Mouse (Mus musculus) myocyte (in vitro differentiated cells): ENCODE measurements around the gene Mrps34. TPM values are rescaled to one million over a fixed set of nuclear protein-coding genes. Genes with fewer than 3 reads are reported as not detected.

Source experiments
- H3K27me3 ChIP-seq: one replicate; pipeline ENCODE4 v1.6.1; 2011; ENCODE audit not compliant: control insufficient read depth, insufficient read depth, insufficient read length
- H3K36me3 ChIP-seq: one replicate; pipeline ENCODE4 v1.6.1; 2011; ENCODE audit not compliant: control insufficient read depth, insufficient read depth
- H3K4me2 ChIP-seq: one replicate; pipeline ENCODE4 v1.6.1; 2011; ENCODE audit warnings: low read depth, control low read depth
- H3K4me3 ChIP-seq: one replicate; pipeline ENCODE4 v1.5.1; 2011; ENCODE audit warnings: mild to moderate bottlenecking, control low read depth, moderate library complexity
- H3K79me2 ChIP-seq: one replicate; pipeline ENCODE4 v1.6.1; 2011; ENCODE audit not compliant: control insufficient read depth, insufficient read depth
- H3ac ChIP-seq: one replicate; pipeline ENCODE4 v1.6.1; 2011; ENCODE audit not compliant: control insufficient read depth, insufficient read length
- CEBPB ChIP-seq: IDR thresholded peaks from 2 replicates; pipeline ENCODE4 v1.6.1; 2011; ENCODE audit warnings: mild to moderate bottlenecking, moderate library complexity; ENCODE audit not compliant: poor library complexity, insufficient read depth, severe bottlenecking
- E2F4 ChIP-seq: IDR thresholded peaks from one replicate; pipeline ENCODE4 v1.6.1; 2011; ENCODE audit warnings: mild to moderate bottlenecking, control low read depth, moderate library complexity; ENCODE audit not compliant: insufficient read depth
- MAX ChIP-seq: IDR thresholded peaks from one replicate; pipeline ENCODE4 v1.6.1; 2011; ENCODE audit warnings: low read depth, mild to moderate bottlenecking, control low read depth
- MYOD1 ChIP-seq, 3 experiments: IDR thresholded peaks; one replicate each; pipeline ENCODE4 v1.6.1; 2011; ENCODE audit warnings: control low read depth in 2 of 3, low read depth in 2 of 3, mild to moderate bottlenecking in 2 of 3, moderate library complexity in 1 of 3; ENCODE audit not compliant: insufficient read length in 2 of 3, control insufficient read depth in 1 of 3
- MYOG ChIP-seq, 3 experiments: IDR thresholded peaks; one replicate each; pipeline ENCODE4 v1.6.1; 2011; ENCODE audit warnings: control low read depth in 2 of 3, low read depth in 2 of 3, mild to moderate bottlenecking in 2 of 3; ENCODE audit not compliant: insufficient read length in 2 of 3, control insufficient read depth in 1 of 3, insufficient read depth in 1 of 3
- POLR2A ChIP-seq: IDR thresholded peaks from one replicate; pipeline ENCODE4 v1.6.1; 2011; ENCODE audit warnings: low read depth, mild to moderate bottlenecking, control low read depth, moderate library complexity; ENCODE audit not compliant: insufficient read length
- POLR2AphosphoS2 ChIP-seq: IDR thresholded peaks from one replicate; pipeline ENCODE4 v1.6.1; 2011; ENCODE audit warnings: low read depth, control low read depth; ENCODE audit not compliant: insufficient read length
- REST ChIP-seq: IDR thresholded peaks from one replicate; pipeline ENCODE4 v1.6.1; 2011; ENCODE audit warnings: mild to moderate bottlenecking, control low read depth, moderate library complexity; ENCODE audit not compliant: insufficient read depth, insufficient read length
- SRF ChIP-seq: IDR thresholded peaks from one replicate; pipeline ENCODE4 v1.6.1; 2011; ENCODE audit warnings: low read depth; ENCODE audit not compliant: control insufficient read depth, insufficient read length
- TCF12 ChIP-seq: IDR thresholded peaks from one replicate; pipeline ENCODE4 v1.6.1; 2011; ENCODE audit warnings: mild to moderate bottlenecking, control low read depth; ENCODE audit not compliant: poor library complexity, insufficient read depth, severe bottlenecking
- TCF3 ChIP-seq: IDR thresholded peaks from one replicate; pipeline ENCODE4 v1.6.1; 2011; ENCODE audit warnings: low read depth, control low read depth; ENCODE audit not compliant: insufficient read length
- USF1 ChIP-seq: IDR thresholded peaks from one replicate; pipeline ENCODE4 v1.6.1; 2011; ENCODE audit warnings: low read depth, mild to moderate bottlenecking, control low read depth, moderate library complexity
- polyA plus RNA-seq: library from polyadenylated mRNA; unstranded; fragments of >200 nt; fragmentation: generic; extraction: Trizol; gene quantifications from one replicate; pipeline ENCODE4 v1.2.1, GENCODE M21; 2012; ENCODE audit warnings: missing spikeins

Gene Mrps34
- polyA plus RNA-seq, 1 experiment = 142 TPM

- Histone ChIP-seq H3K4me2 (no peak overlapping the region), H3K79me2 (no peaks in the 10 kb centered on the region), H3K36me3 (no peaks in the 10 kb centered on the region), H3K4me3 (no peak overlapping the region), H3K27me3 (no peaks in the 10 kb centered on the region), H3ac (no peak overlapping the region)
- TF ChIP-seq POLR2A (no peak), MAX (no peak), POLR2AphosphoS2 (no peak), MYOD1 (IDR thresholded peaks at IDR 0.05; ENCODE audit: control insufficient read depth in 1 of 3, insufficient read length in 2 of 3, low read depth in 2 of 3) (no peak)
These were observed 35.9 kb upstream of the Mrps34 start for GRCm38 (mm10) chr17:24858967-24859366.

GRCm38 (mm10) chr17:24860076-24860475 is 34.8 kb upstream of the Mrps34 start:
- H3ac ChIP-seq = no peak overlapping the region
- no peak overlapping the region for H3K4me3 ChIP-seq
- H3K4me2 ChIP-seq = no peak overlapping the region
- H3K27me3 ChIP-seq = no peaks in the 10 kb centered on the region
- H3K36me3 ChIP-seq = no peaks in the 10 kb centered on the region
- no peaks in the 10 kb centered on the region for H3K79me2 ChIP-seq
- TF ChIP-seq POLR2AphosphoS2 = no peak
- TF ChIP-seq USF1 = no peak
- TF ChIP-seq TCF3 = no peak
- no peak for TF ChIP-seq E2F4
- no peak for TF ChIP-seq MYOG (IDR thresholded peaks at IDR 0.05; ENCODE audit: control insufficient read depth in 1 of 3, insufficient read depth in 1 of 3, insufficient read length in 2 of 3, low read depth in 2 of 3)
- TF ChIP-seq MYOD1 (IDR thresholded peaks at IDR 0.05; ENCODE audit: control insufficient read depth in 1 of 3, insufficient read length in 2 of 3, low read depth in 2 of 3) = no peak
- TF ChIP-seq TCF12 = no peak
- TF ChIP-seq MAX = no peak
- no peak for TF ChIP-seq CEBPB
- no peak for TF ChIP-seq SRF
- no peak for TF ChIP-seq REST
- TF ChIP-seq POLR2A = no peak

- Histone ChIP-seq H3K36me3 (no peaks in the 10 kb centered on the region), H3ac (no peak overlapping the region), H3K4me2 (no peak overlapping the region), H3K27me3 (no peaks in the 10 kb centered on the region), H3K4me3 (no peak overlapping the region), H3K79me2 (no peaks in the 10 kb centered on the region)
- TF ChIP-seq E2F4 (no peak), MAX (no peak), MYOG (IDR thresholded peaks at IDR 0.05; ENCODE audit: control insufficient read depth in 1 of 3, insufficient read depth in 1 of 3, insufficient read length in 2 of 3, low read depth in 2 of 3) (no peak), SRF (no peak), MYOD1 (IDR thresholded peaks at IDR 0.05; ENCODE audit: control insufficient read depth in 1 of 3, insufficient read length in 2 of 3, low read depth in 2 of 3) (no peak), POLR2AphosphoS2 (no peak), USF1 (no peak), REST (no peak), TCF3 (no peak), CEBPB (no peak)
These were observed 33.1 kb upstream of the Mrps34 start for GRCm38 (mm10) chr17:24861785-24862184.

GRCm38 (mm10) chr17:24865776-24866175 is 29.1 kb upstream of the Mrps34 start, which contains the start of gene Igfals:
TSS of gene Igfals (plus strand) at chr17:24865997.
- Histone ChIP-seq H3K79me2 (no peaks in the 10 kb centered on the region), H3K4me2 (no peak within 1 kb of the TSS), H3K36me3 (no peaks in the 10 kb centered on the region), H3K4me3 (no peak within 1 kb of the TSS), H3ac (no peak within 1 kb of the TSS), H3K27me3 (no peaks in the 10 kb centered on the region)
- TF ChIP-seq CEBPB (no peak), MYOG (IDR thresholded peaks at IDR 0.05; ENCODE audit: control insufficient read depth in 1 of 3, insufficient read depth in 1 of 3, insufficient read length in 2 of 3, low read depth in 2 of 3) (no peak), SRF (no peak), TCF12 (no peak), USF1 (no peak), MYOD1 (IDR thresholded peaks at IDR 0.05; ENCODE audit: control insufficient read depth in 1 of 3, insufficient read length in 2 of 3, low read depth in 2 of 3) (no peak), POLR2A (no peak), POLR2AphosphoS2 (no peak), REST (no peak), E2F4 (no peak), TCF3 (no peak), MAX (no peak)

GRCm38 (mm10) chr17:24867914-24868313 is 27.0 kb upstream of the Mrps34 start:
- H3K4me3 ChIP-seq = no peak overlapping the region
- no peaks in the 10 kb centered on the region for H3K27me3 ChIP-seq
- H3K36me3 ChIP-seq = no peaks in the 10 kb centered on the region
- H3ac ChIP-seq = no peak overlapping the region
- TF ChIP-seq POLR2A (no peak), TCF12 (no peak), E2F4 (no peak), SRF (no peak), USF1 (no peak), TCF3 (no peak), POLR2AphosphoS2 (no peak), MYOG (IDR thresholded peaks at IDR 0.05; ENCODE audit: control insufficient read depth in 1 of 3, insufficient read depth in 1 of 3, insufficient read length in 2 of 3, low read depth in 2 of 3) (no peak), MAX (no peak), CEBPB (no peak), MYOD1 (IDR thresholded peaks at IDR 0.05; ENCODE audit: control insufficient read depth in 1 of 3, insufficient read length in 2 of 3, low read depth in 2 of 3) (no peak), REST (no peak)
- no peak overlapping the region for H3K4me2 ChIP-seq
- H3K79me2 ChIP-seq = no peaks in the 10 kb centered on the region
